Mouse (Mus musculus) heart, adult 2 months (tissue): ENCODE measurements at regions not wholly inside any gene's neighbourhood (a gene's known extent, or its start where the extent isn't known, plus 50 kb on each side); places are given as distances from the start of the nearest gene placed in this dataset.

Experiments
- DNase-seq, 2 experiments: peaks; one replicate each; pipeline ENCODE4 v3.0.0; 2021
- H3K27ac ChIP-seq: fragments of 200-600 bp; 2 replicates; pipeline ENCODE4 v1.8.1; 2022
- H3K27me3 ChIP-seq: fragments of 200-500 bp; 2 replicates; pipeline ENCODE4 v1.6.1; 2012; ENCODE audit warnings: mild to moderate bottlenecking, low read length, inconsistent platforms, mixed read lengths; ENCODE audit not compliant: control insufficient read depth, insufficient read depth
- H3K36me3 ChIP-seq: fragments of 200-500 bp; 2 replicates; pipeline ENCODE4 v1.6.1; 2012; ENCODE audit warnings: low read length, inconsistent platforms; ENCODE audit not compliant: control insufficient read depth, insufficient read depth
- H3K4me1 ChIP-seq: fragments of 200-500 bp; 2 replicates; pipeline ENCODE4 v1.6.1; 2011; ENCODE audit warnings: low read length; ENCODE audit not compliant: control insufficient read depth, insufficient read depth
- H3K4me3 ChIP-seq: fragments of 200-600 bp; 2 replicates; pipeline ENCODE4 v1.8.1; 2022
- H3K79me2 ChIP-seq: fragments of 200-500 bp; replicated peaks from 2 replicates; pipeline ENCODE4 v1.6.1; 2012; ENCODE audit warnings: mild to moderate bottlenecking, inconsistent platforms, low read length, moderate library complexity, mixed read lengths; ENCODE audit not compliant: control insufficient read depth, insufficient read depth
- H3K9ac ChIP-seq: fragments of 200-500 bp; 2 replicates; pipeline ENCODE4 v1.6.1; 2012; ENCODE audit warnings: low read depth, mild to moderate bottlenecking, control low read depth, inconsistent platforms, low read length, mixed read lengths
- CTCF ChIP-seq: fragments of 200-600 bp; IDR thresholded peaks from 2 replicates; pipeline ENCODE4 v1.8.1; 2022; ENCODE audit warnings: antibody characterized with exemption, mild to moderate bottlenecking, moderate library complexity
- EP300 ChIP-seq: fragments of 200-500 bp; IDR thresholded peaks from 2 replicates; pipeline ENCODE4 v1.6.1; 2011; ENCODE audit warnings: low read depth, low read length, control low read depth; ENCODE audit not compliant: insufficient read depth
- POLR2A ChIP-seq: fragments of 200-500 bp; IDR thresholded peaks from 2 replicates; pipeline ENCODE4 v1.6.1; 2011; ENCODE audit warnings: mild to moderate bottlenecking, low read depth, low read length, control low read depth; ENCODE audit not compliant: insufficient read depth
- WGBS: fragments of 180-500 bp; shearing (Covaris S2); methylation state at CpG from one replicate; pipeline ENCODE4 v1.1.7; 2018; 5-methylcytosine and 5-hydroxymethylcytosine counted together
- intact Hi-C: fragments of 180-260 bp; cut with DNase I; formaldehyde crosslinking; loops from one replicate; pipeline ENCODE4 v1.15.1; 2025

- H3K79me2 ChIP-seq: no peaks in the 10 kb centered on the region
- H3K4me3 ChIP-seq: no peak overlapping the region
- no peaks in the 10 kb centered on the region for H3K36me3 ChIP-seq
- intact Hi-C loops: no loop called here
- no peaks in the 10 kb centered on the region for H3K27me3 ChIP-seq
- no peak for DNase-seq
- H3K4me1 ChIP-seq: no peaks in the 10 kb centered on the region
- H3K27ac ChIP-seq: no peak overlapping the region
- no peak overlapping the region for H3K9ac ChIP-seq
- no peak for TF ChIP-seq POLR2A
- no peak for TF ChIP-seq CTCF
- no peak for TF ChIP-seq EP300
- 58% methylated on average over 8 of the region's 8 CpGs for WGBS
These were observed 59.9 kb upstream of the Lrrn2 start for GRCm38 (mm10) chr1:132820136-132820535.

GRCm38 (mm10) chr1:132818296-132818695, 61.8 kb upstream of the Lrrn2 start:
- 32% methylated on average over 7 of the region's 7 CpGs for whole genome bisulfite sequencing
- intact Hi-C loops: no loop called here
- no peaks in the 10 kb centered on the region for H3K36me3 ChIP-seq

GRCm38 (mm10) chr1:132817366-132817765, 62.7 kb upstream of the Lrrn2 start:
- H3K4me1 ChIP-seq: no peaks in the 10 kb centered on the region
- no peaks in the 10 kb centered on the region for H3K79me2 ChIP-seq
- DNase-seq: no peak
- no peak overlapping the region for H3K9ac ChIP-seq
- no peaks in the 10 kb centered on the region for H3K36me3 ChIP-seq
- WGBS: 51% methylated on average over 2 of the region's 2 CpGs
- peaks cover 2% of the 10 kb centered on the region; the same call in 1 of the 2 replicates for H3K27me3 ChIP-seq
- no peak for TF ChIP-seq POLR2A
- TF ChIP-seq EP300: no peak
- TF ChIP-seq CTCF: no peak
- H3K4me3 ChIP-seq: no peak overlapping the region
- intact Hi-C loops: no loop called here
- no peak overlapping the region for H3K27ac ChIP-seq

More at GRCm38 (mm10) chr1:132818296-132818695, 61.8 kb upstream of the Lrrn2 start:
- H3K4me1 ChIP-seq: no peaks in the 10 kb centered on the region
- no peak overlapping the region for H3K27ac ChIP-seq
- no peak for TF ChIP-seq POLR2A
- H3K27me3 ChIP-seq: peaks cover 2% of the 10 kb centered on the region; the same call in 1 of the 2 replicates
- no peak overlapping the region for H3K9ac ChIP-seq
- H3K79me2 ChIP-seq: no peaks in the 10 kb centered on the region
- no peak for DNase-seq
- H3K4me3 ChIP-seq: no peak overlapping the region

GRCm38 (mm10) chr1:132805543-132805942, 63.9 kb upstream of the Nfasc start:
- Histone ChIP-seq H3K9ac (no peak overlapping the region), H3K36me3 (no peaks in the 10 kb centered on the region), H3K27ac (no peak overlapping the region), H3K4me1 (no peaks in the 10 kb centered on the region), H3K27me3 (no peaks in the 10 kb centered on the region), H3K4me3 (no peak overlapping the region), H3K79me2 (no peaks in the 10 kb centered on the region)
- TF ChIP-seq POLR2A: no peak
- no peak for TF ChIP-seq EP300
- TF ChIP-seq CTCF: no peak
- DNase-seq: no peak
- intact Hi-C loops: no loop called here
- WGBS: 62% methylated on average over 9 of the region's 9 CpGs

- WGBS: 59% methylated on average over 9 of the region's 9 CpGs
- H3K36me3 ChIP-seq: no peaks in the 10 kb centered on the region
- no peak overlapping the region for H3K9ac ChIP-seq
- TF ChIP-seq POLR2A (no peak), EP300 (no peak), CTCF (no peak)
- peak; percentile 48 to 64 for DNase-seq
- intact Hi-C loops: no loop called here
- no peaks in the 10 kb centered on the region for H3K4me1 ChIP-seq
- H3K4me3 ChIP-seq: no peak overlapping the region
- no peak overlapping the region for H3K27ac ChIP-seq
- H3K79me2 ChIP-seq: no peaks in the 10 kb centered on the region
- H3K27me3 ChIP-seq: no peaks in the 10 kb centered on the region
These were observed 62.2 kb upstream of the Nfasc start for GRCm38 (mm10) chr1:132803842-132804241.

- Histone ChIP-seq H3K9ac (no peak overlapping the region), H3K4me3 (no peak overlapping the region), H3K27ac (no peak overlapping the region), H3K4me1 (no peaks in the 10 kb centered on the region), H3K79me2 (no peaks in the 10 kb centered on the region), H3K36me3 (no peaks in the 10 kb centered on the region), H3K27me3 (no peaks in the 10 kb centered on the region)
- intact Hi-C loops: no loop called here
- 30% methylated on average over 4 of the region's 4 CpGs for WGBS
- no peak for DNase-seq
- TF ChIP-seq CTCF (peak; percentile 34), EP300 (no peak)
These were observed 60.8 kb upstream of the Nfasc start for GRCm38 (mm10) chr1:132802380-132802779.
